Mouse (Mus musculus) adrenal gland, postnatal 25 days (tissue): ENCODE data around the gene Dtx3. TPM values are rescaled to one million over a fixed set of nuclear protein-coding genes. Genes with fewer than 3 reads are reported as not detected.

Source experiments
- DNase-seq: peaks from one replicate; pipeline ENCODE4 v3.0.0; 2021; ENCODE audit warnings: mixed read lengths
- total RNA-seq: library from RNA; stranded (reverse); gene quantifications from 2 replicates; pipeline ENCODE4 v1.2.3, GENCODE M21; 2021

Dtx3 gene
- total RNA-seq, 1 experiment from 2014 or later: 96.8 TPM

GRCm38 (mm10) chr10:127185506-127185905 is 10.0 kb downstream of the Dtx3 start:
- no peak for DNase-seq

- no peak for DNase-seq
These were observed 10.4 kb downstream of the Dtx3 start for GRCm38 (mm10) chr10:127185101-127185500.

GRCm38 (mm10) chr10:127183759-127184158 is 11.8 kb downstream of the Dtx3 start:
- no peak for DNase-seq

- no peak for DNase-seq
These were observed 12.9 kb downstream of the Dtx3 start for GRCm38 (mm10) chr10:127182624-127183023.

- DNase-seq: no peak
These were observed 14.0 kb downstream of the Dtx3 start for GRCm38 (mm10) chr10:127181566-127181965.

GRCm38 (mm10) chr10:127180695-127181047 is 14.9 kb downstream of the Dtx3 start:
- no peak for DNase-seq

- DNase-seq: no peak
These were observed 15.4 kb downstream of the Dtx3 start, which contains the start of gene Slc26a10 for GRCm38 (mm10) chr10:127179871-127180694. Gene Slc26a10, minus strand, starts transcription at chr10:127180645.

GRCm38 (mm10) chr10:127178286-127179027 is 17.1 kb downstream of the Dtx3 start:
- DNase-seq: no peak

- peak; percentile 68 for DNase-seq
These were observed 17.8 kb downstream of the Dtx3 start for GRCm38 (mm10) chr10:127177719-127178118.

GRCm38 (mm10) chr10:127177235-127177634 is 18.3 kb downstream of the Dtx3 start:
- no peak for DNase-seq

- no peak for DNase-seq
These were observed 18.8 kb downstream of the Dtx3 start for GRCm38 (mm10) chr10:127176756-127177155.

- no peak for DNase-seq
These were observed 19.3 kb downstream of the Dtx3 start for GRCm38 (mm10) chr10:127176228-127176627.

- DNase-seq: no peak
These were observed 21.4 kb downstream of the Dtx3 start for GRCm38 (mm10) chr10:127174170-127174569.

GRCm38 (mm10) chr10:127173148-127174065 is 22.1 kb downstream of the Dtx3 start:
- no peak for DNase-seq

- no peak for DNase-seq
These were observed 23.8 kb downstream of the Dtx3 start for GRCm38 (mm10) chr10:127171631-127172200.

- DNase-seq: peak; percentile 86
These were observed 24.7 kb downstream of the Dtx3 start for GRCm38 (mm10) chr10:127170837-127171272.

GRCm38 (mm10) chr10:127170002-127170401 is 25.5 kb downstream of the Dtx3 start:
- peak; percentile 26 for DNase-seq

- no peak for DNase-seq
These were observed 27.8 kb downstream of the Dtx3 start for GRCm38 (mm10) chr10:127167614-127168192.

GRCm38 (mm10) chr10:127166771-127167613 is 28.5 kb downstream of the Dtx3 start:
- no peak for DNase-seq

GRCm38 (mm10) chr10:127166404-127166715 is 29.2 kb downstream of the Dtx3 start:
- DNase-seq: no peak
